Mouse (Mus musculus) neural tube, embryonic 15.5 days (tissue): Measurements from ENCODE around the gene Map4k5. TPM values are rescaled to one million over a fixed set of nuclear protein-coding genes. Genes with fewer than 3 reads are reported as not detected.

Source experiments
- ATAC-seq: fragments of 200-750 bp; cut with Nextera tagmentation; 2 replicates; pipeline ENCODE4 v1.8.0; 2017; ENCODE audit warnings: mild to moderate bottlenecking, moderate TSS enrichment, moderate library complexity; ENCODE audit not compliant: low FRiP score
- H3K27ac ChIP-seq: fragments of 300-500 bp; sonication (generic); replicated peaks from 2 replicates; pipeline ENCODE4 v1.5.1; 2015; ENCODE audit warnings: mild to moderate bottlenecking, inconsistent platforms
- H3K27me3 ChIP-seq: fragments of 300-500 bp; sonication (generic); replicated peaks from 2 replicates; pipeline ENCODE4 v1.6.1; 2015; ENCODE audit warnings: inconsistent platforms
- H3K36me3 ChIP-seq: fragments of 300-500 bp; sonication (generic); 2 replicates; pipeline ENCODE4 v1.6.1; 2015; ENCODE audit warnings: inconsistent platforms
- H3K4me1 ChIP-seq: fragments of 300-500 bp; sonication (generic); 2 replicates; pipeline ENCODE4 v1.6.1; 2015; ENCODE audit warnings: inconsistent platforms
- H3K4me2 ChIP-seq: fragments of 300-500 bp; sonication (generic); 2 replicates; pipeline ENCODE4 v1.6.1; 2015; ENCODE audit warnings: inconsistent platforms, mild to moderate bottlenecking, moderate library complexity
- H3K4me3 ChIP-seq: fragments of 300-500 bp; sonication (generic); replicated peaks from 2 replicates; pipeline ENCODE4 v1.5.1; 2015; ENCODE audit warnings: mild to moderate bottlenecking, inconsistent platforms
- H3K9ac ChIP-seq: fragments of 300-500 bp; sonication (generic); replicated peaks from 2 replicates; pipeline ENCODE4 v1.6.1; 2015; ENCODE audit warnings: mild to moderate bottlenecking, inconsistent platforms
- H3K9me3 ChIP-seq: fragments of 300-500 bp; sonication (generic); replicated peaks from 2 replicates; pipeline ENCODE4 v1.6.1; 2016; ENCODE audit warnings: inconsistent platforms
- WGBS: fragments of 180-500 bp; shearing (Covaris S2); methylation state at CpG from one replicate; pipeline ENCODE4 v1.1.7; 2015; ENCODE audit warnings: mixed read lengths; 5-methylcytosine and 5-hydroxymethylcytosine counted together
- polyA plus RNA-seq: library from polyadenylated mRNA; unstranded; fragments of >200 nt; fragmentation: Nextera tagmentation; extraction: Ambion mirVana; gene quantifications from 2 replicates; pipeline ENCODE4 v1.2.1, GENCODE M21; 2015

Map4k5 gene
- polyA plus RNA-seq = 25.4 and 25.8 TPM in 2 replicates

DNA sequence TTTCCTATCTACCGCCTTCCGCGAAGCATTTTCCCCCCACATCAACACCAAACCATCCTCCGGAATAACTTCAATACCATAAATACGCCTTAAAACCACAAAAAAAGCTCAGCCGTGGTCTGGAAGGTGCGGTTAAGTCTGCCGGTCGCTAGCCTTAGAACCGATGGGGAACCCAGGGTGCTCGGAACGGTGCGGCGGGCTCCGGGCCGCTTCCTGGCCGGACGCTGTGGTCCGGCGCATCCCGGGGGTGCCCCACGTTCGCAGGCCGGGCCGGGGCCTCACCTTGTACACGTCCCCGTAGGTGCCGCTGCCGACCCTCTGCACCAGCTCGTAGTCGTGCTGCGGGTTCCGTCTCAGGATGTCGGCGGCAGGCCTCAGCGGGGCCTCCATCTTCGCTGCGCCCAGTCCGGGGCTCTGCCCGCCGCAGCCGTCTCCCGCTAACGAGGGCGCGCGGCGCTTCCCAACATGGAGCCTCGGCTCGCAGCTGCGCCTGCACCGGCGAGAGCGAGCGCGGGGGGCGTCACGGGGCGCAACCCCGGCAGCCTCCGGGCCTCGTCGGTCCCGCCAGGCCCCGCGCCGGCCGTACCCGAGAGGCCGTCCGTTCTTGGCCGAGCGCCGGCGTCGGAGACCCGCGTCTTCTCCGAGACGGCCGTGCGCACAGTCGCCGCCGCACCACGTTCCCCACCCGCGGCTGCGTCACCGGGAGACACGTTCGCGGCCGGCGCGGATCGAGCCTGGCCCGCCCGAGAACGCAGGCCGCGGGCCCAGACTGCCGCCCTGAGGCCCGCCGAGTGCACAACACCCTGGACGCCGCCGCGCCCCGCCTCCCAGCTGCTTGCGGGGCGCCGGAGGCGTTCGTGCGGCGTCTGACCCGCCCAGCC is at the start of gene Map4k5, which contains the start of gene Atl1:
Gene Map4k5 (minus strand): TSS at position 830 of the 881 bp plus-strand sequence.
Gene Atl1 (plus strand): TSS at position 244 of the 881 bp plus-strand sequence.
- Histone ChIP-seq H3K36me3 (no peaks in the 10 kb centered on the region), H3K4me2 (peak within 1 kb of the TSS; percentile 71), H3K27me3 (no peaks in the 10 kb centered on the region), H3K27ac (peak within 1 kb of the TSS; percentile 96), H3K9me3 (no peaks in the 10 kb centered on the region), H3K9ac (peak within 1 kb of the TSS; percentile 83), H3K4me1 (peaks cover 36% of the 10 kb centered on the region), H3K4me3 (peak within 1 kb of the TSS; percentile 98)
- WGBS = under 1% methylated on average over 112 of the region's 118 CpGs
- peak; percentile 97 for ATAC-seq

DNA sequence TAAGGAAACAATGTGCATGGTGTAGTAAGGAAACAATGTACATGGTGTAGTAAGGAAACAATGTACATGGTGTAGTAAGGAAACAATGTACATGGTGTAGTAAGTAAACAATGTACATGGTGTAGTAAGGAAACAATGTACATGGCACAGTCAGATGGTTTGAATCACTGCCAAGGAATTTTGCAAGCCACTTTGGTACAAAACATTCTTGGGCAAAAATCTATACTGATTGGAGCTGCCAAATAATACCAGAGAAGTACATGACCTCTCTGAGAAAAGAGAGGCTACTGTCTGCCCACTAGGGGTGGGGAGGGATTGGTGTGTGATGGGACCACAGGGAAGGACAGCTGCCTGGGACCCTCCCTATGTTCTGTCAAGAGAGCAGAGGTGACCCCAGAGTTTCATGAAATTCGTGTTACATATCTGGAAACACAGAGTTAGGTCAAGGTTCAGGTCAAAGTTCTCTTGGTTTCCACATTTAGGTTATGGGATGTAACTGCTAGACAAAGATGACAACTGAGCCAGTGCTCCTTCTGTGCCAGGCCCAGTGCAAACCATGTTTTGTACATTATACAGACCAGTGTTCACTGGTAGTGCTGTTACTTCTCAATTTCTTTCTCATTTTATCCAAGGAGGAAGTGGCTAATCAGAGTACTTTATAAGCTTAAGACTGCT is 48.8 kb upstream of the Map4k5 start:
- Histone ChIP-seq H3K27me3 (no peaks in the 10 kb centered on the region), H3K9ac (no peak overlapping the region), H3K4me2 (no peak overlapping the region), H3K4me3 (no peak overlapping the region), H3K9me3 (no peaks in the 10 kb centered on the region), H3K27ac (no peak overlapping the region), H3K4me1 (no peaks in the 10 kb centered on the region), H3K36me3 (peaks cover 42% of the 10 kb centered on the region)
- no peak for ATAC-seq
- WGBS = 60% methylated on average over 1 of the region's 1 CpGs

DNA sequence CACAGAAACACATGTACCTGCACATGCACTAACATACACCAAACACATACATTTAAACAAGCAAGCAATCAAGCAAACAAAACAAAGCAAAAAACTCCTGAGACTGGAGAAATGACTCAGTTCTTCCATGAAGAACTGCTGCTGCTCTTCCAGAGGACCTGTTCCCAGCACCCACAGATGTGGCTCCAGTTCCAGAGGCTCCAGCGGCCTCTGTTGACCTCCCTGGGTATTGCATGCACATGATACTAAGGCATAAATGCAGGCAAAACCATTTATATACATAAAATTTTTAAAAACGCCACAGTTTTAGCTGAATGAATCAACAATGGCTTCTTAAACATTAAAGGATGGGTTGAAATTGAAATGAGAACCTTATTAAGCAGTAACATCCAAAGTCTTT is 46.3 kb upstream of the Map4k5 start:
- peaks cover 49% of the 10 kb centered on the region for H3K36me3 ChIP-seq
- H3K9me3 ChIP-seq = no peaks in the 10 kb centered on the region
- no peak overlapping the region for H3K4me2 ChIP-seq
- no peak overlapping the region for H3K4me3 ChIP-seq
- no peak for ATAC-seq
- no peak overlapping the region for H3K27ac ChIP-seq
- WGBS = 64% methylated on average over 2 of the region's 2 CpGs
- H3K4me1 ChIP-seq = no peaks in the 10 kb centered on the region
- H3K27me3 ChIP-seq = no peaks in the 10 kb centered on the region
- no peak overlapping the region for H3K9ac ChIP-seq

DNA sequence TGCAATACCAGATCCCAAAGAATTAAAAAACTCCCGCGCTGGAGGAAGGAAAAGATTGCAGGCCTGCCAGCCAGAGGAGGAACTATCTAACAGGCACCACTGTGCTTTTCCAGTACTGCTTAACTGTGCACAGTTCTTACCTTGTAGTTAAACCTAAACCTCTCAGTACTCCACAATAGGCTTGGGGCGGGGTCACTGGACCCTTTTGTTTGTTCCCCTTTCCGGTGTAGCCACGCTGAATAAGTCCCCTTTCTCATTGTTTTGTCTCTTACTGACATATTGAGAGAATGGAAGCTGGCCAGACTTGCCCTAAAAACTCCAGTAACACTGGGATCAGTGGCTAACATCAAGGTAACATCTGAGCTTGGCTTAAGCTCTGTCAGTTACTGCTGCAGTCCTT is 44.7 kb upstream of the Map4k5 start:
- no peak overlapping the region for H3K4me3 ChIP-seq
- WGBS = 50% methylated on average over 5 of the region's 5 CpGs
- no peak overlapping the region for H3K4me2 ChIP-seq
- no peak for ATAC-seq
- H3K9me3 ChIP-seq = no peaks in the 10 kb centered on the region
- no peak overlapping the region for H3K9ac ChIP-seq
- H3K27ac ChIP-seq = no peak overlapping the region
- H3K27me3 ChIP-seq = no peaks in the 10 kb centered on the region
- H3K4me1 ChIP-seq = no peaks in the 10 kb centered on the region
- H3K36me3 ChIP-seq = peaks cover 52% of the 10 kb centered on the region

DNA sequence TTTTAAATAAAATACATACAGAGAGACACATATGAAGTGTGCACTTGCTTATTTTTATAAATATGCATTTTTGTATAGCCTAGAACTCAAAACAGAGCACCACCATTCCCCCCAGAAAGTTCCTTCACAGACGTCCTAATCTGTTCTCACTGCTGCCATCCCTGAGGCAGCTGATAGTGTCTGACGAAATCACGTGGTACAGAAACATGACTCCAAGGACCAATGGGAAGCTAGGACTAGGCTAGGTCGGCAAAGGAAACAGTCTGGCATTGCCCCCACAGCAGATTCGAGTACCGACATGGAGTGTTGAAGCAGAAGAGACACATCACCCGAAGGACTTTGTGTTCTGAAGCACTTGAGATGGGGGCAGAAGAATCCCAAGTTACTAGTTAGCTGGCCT is 33.7 kb upstream of the Map4k5 start:
- Histone ChIP-seq H3K4me1 (no peaks in the 10 kb centered on the region), H3K4me2 (no peak overlapping the region), H3K27me3 (no peaks in the 10 kb centered on the region), H3K4me3 (no peak overlapping the region), H3K36me3 (peaks cover 26% of the 10 kb centered on the region), H3K9ac (no peak overlapping the region), H3K27ac (no peak overlapping the region), H3K9me3 (no peaks in the 10 kb centered on the region)
- no peak for ATAC-seq
- 61% methylated on average over 7 of the region's 7 CpGs for WGBS

DNA sequence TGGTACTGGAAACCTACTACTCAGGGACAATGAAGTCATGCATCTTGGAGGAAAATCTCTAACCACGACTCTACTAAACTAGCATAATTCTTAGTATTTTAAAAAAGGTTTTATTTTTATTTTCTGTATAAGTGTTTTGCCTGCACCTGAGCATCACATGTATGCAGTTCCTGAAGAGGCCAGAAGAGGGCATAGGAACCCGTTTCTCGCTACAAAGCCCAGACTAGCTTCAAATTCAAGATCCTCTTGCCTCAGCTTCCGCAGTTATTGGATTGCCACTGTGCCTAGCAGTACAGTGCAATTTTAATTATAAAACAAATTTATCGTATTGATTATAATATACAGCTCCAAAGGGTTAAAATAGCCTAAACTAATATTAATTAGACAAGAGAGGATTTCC is 31.0 kb upstream of the Map4k5 start:
- no peaks in the 10 kb centered on the region for H3K27me3 ChIP-seq
- WGBS = 14% methylated on average over 5 of the region's 5 CpGs
- no peak for ATAC-seq
- H3K36me3 ChIP-seq = peaks cover 13% of the 10 kb centered on the region
- H3K4me2 ChIP-seq = no peak overlapping the region
- no peak overlapping the region for H3K27ac ChIP-seq
- no peaks in the 10 kb centered on the region for H3K9me3 ChIP-seq
- no peak overlapping the region for H3K9ac ChIP-seq
- H3K4me3 ChIP-seq = no peak overlapping the region
- H3K4me1 ChIP-seq = no peaks in the 10 kb centered on the region

DNA sequence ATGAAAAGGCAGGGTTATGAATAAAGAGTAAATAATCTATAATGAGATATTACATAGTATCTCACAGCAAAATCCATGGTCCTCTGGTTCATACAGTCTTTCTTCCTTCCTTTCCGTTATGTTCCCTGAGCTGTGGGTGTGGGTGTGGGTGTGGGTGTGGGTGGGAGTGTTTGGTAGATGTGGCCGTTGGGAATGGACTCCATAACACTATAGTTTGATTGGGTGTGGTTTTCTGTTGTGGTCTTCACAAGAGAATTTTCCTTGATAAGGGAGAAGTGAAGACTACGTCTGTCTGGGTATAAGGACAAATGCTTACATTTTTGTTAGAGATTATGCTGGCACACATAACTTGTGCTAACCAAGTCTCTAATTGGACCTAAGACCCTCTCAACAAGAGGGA is 30.6 kb upstream of the Map4k5 start:
- no peaks in the 10 kb centered on the region for H3K27me3 ChIP-seq
- H3K27ac ChIP-seq = no peak overlapping the region
- peaks cover 13% of the 10 kb centered on the region for H3K36me3 ChIP-seq
- H3K4me3 ChIP-seq = no peak overlapping the region
- no peak overlapping the region for H3K4me2 ChIP-seq
- no peak for ATAC-seq
- 67% methylated on average over 3 of the region's 3 CpGs for WGBS
- H3K9ac ChIP-seq = no peak overlapping the region
- no peaks in the 10 kb centered on the region for H3K4me1 ChIP-seq
- no peaks in the 10 kb centered on the region for H3K9me3 ChIP-seq

DNA sequence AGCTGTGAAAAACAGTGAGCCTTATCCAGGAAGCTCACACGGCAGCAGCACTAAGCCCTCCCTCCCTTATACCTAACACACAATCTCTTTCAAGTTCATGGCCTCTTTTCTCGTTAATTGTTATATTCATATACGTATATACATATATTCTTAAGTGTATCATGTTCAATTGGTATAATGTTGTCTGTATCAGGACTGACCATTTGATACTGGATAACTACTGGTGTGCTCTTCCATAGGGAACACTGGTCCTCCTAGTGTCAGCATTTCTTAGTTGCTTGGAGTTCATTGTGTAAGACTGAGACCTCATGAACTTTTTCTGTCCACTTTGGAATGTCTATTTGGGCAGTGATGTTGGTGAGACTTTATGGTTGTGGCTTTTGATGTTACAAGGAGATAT is 30.1 kb upstream of the Map4k5 start:
- WGBS = 84% methylated on average over 3 of the region's 3 CpGs
- peaks cover 13% of the 10 kb centered on the region for H3K36me3 ChIP-seq
- H3K4me1 ChIP-seq = no peaks in the 10 kb centered on the region
- H3K4me3 ChIP-seq = no peak overlapping the region
- no peak overlapping the region for H3K9ac ChIP-seq
- H3K4me2 ChIP-seq = no peak overlapping the region
- no peak for ATAC-seq
- no peaks in the 10 kb centered on the region for H3K9me3 ChIP-seq
- H3K27me3 ChIP-seq = no peaks in the 10 kb centered on the region
- no peak overlapping the region for H3K27ac ChIP-seq

DNA sequence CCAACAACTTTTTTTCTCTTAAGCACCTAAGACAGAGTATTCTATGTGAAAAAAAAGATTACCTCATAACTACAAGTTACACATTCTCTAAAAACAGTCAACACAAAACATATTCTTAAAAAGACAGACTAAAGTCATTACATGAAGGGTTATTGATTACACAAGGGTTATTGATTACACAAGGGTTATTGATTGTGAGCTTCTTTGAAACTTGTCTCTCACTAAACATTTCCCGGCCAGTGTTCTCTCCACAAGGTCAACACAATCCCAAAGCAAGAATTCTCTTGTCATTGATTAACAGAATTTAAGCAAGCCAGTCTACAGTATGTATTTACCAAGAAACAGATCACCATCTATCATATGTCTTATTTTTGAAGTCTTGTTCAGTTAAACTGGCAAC is 29.1 kb upstream of the Map4k5 start:
- no peak overlapping the region for H3K9ac ChIP-seq
- H3K4me2 ChIP-seq = no peak overlapping the region
- no peak overlapping the region for H3K27ac ChIP-seq
- H3K27me3 ChIP-seq = no peaks in the 10 kb centered on the region
- H3K36me3 ChIP-seq = peaks cover 8% of the 10 kb centered on the region
- H3K4me3 ChIP-seq = no peak overlapping the region
- WGBS = 83% methylated on average over 1 of the region's 1 CpGs
- ATAC-seq = no peak
- no peaks in the 10 kb centered on the region for H3K4me1 ChIP-seq
- H3K9me3 ChIP-seq = no peaks in the 10 kb centered on the region

DNA sequence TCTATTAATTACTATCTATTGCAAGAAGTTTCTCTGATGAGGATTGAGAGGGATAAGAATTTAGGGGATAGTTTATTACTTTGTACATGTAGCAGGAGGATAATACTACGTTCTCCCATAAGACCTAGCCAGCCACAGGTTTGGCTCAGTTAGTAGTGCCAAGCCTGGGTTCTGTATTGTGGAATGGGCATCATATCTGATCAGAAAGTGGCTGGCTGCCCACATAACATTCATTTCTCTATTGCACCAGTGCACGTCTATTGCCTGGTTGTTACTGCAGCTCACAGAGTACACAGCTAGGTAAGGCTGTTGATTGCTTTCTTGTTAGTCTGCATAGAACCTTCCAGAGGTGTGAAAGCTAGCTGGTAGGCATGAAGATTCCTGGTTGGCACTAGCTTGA is 24.9 kb upstream of the Map4k5 start:
- Histone ChIP-seq H3K4me1 (no peaks in the 10 kb centered on the region), H3K36me3 (no peaks in the 10 kb centered on the region), H3K9ac (no peak overlapping the region), H3K27me3 (no peaks in the 10 kb centered on the region), H3K9me3 (no peaks in the 10 kb centered on the region), H3K27ac (no peak overlapping the region), H3K4me3 (no peak overlapping the region), H3K4me2 (no peak overlapping the region)
- no peak for ATAC-seq
- 85% methylated on average over 2 of the region's 2 CpGs for WGBS

DNA sequence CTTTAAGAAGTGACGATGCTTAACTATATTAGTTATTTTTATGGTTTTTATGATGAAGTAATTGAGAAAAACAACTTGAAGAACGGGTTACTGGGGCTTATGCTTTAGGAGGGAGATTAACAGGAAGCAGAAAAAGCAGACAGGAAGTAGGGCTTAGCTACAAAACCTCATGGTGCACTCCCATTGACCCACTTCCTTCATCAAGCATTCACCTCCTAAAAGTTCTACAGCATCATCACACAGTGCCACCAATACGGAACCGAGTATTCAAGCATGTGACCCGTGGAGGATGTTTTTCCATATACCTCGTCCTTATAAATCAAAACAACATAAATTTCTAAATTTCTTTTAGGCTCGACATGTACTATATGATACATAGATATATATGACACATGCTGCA is 19.7 kb upstream of the Map4k5 start:
- Histone ChIP-seq H3K27me3 (no peaks in the 10 kb centered on the region), H3K4me2 (no peak overlapping the region), H3K9ac (no peak overlapping the region), H3K36me3 (no peaks in the 10 kb centered on the region), H3K27ac (no peak overlapping the region), H3K4me3 (no peak overlapping the region), H3K9me3 (no peaks in the 10 kb centered on the region), H3K4me1 (peaks cover 14% of the 10 kb centered on the region)
- ATAC-seq = no peak
- 92% methylated on average over 7 of the region's 7 CpGs for WGBS

DNA sequence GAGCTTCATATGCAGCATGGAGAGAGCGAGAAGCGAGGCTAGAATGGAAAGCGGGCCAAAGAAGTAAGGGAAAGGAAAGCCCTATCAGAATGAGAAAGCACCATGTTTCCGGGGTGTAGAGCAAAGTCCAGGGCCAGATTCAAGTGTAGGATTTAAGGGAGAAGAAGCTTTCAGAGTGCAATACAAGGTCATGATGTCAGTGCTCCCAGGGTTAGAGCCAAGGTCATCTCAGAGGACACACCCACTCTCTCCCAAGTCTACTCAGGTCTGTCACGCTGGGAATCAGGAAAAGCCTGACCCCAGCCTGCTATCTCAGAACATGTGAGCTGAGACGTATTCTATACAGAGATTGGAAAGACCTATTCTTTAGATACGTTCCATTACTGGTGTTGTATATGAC is 18.9 kb upstream of the Map4k5 start:
- ATAC-seq = no peak
- H3K27ac ChIP-seq = no peak overlapping the region
- no peaks in the 10 kb centered on the region for H3K9me3 ChIP-seq
- no peak overlapping the region for H3K9ac ChIP-seq
- no peaks in the 10 kb centered on the region for H3K27me3 ChIP-seq
- H3K36me3 ChIP-seq = no peaks in the 10 kb centered on the region
- no peak overlapping the region for H3K4me2 ChIP-seq
- H3K4me3 ChIP-seq = no peak overlapping the region
- WGBS = 90% methylated on average over 7 of the region's 7 CpGs
- peaks cover 22% of the 10 kb centered on the region for H3K4me1 ChIP-seq
